Mouse (Mus musculus): Measurements from ENCODE around the gene Frs2. TPM values are rescaled to one million over a fixed set of nuclear protein-coding genes. Genes with fewer than 3 reads are reported as not detected.

Frs2 gene
- polyA plus RNA-seq, 1 experiment from 2014 or later, result 16.5 TPM

- H3K4me2 ChIP-seq (ENCODE audit: low read length), result no peak overlapping the region
- WGBS, result 84% methylated on average over 1 of the region's 1 CpGs
- H3K27me3 ChIP-seq (replicated peaks; ENCODE audit: control insufficient read depth, insufficient read depth, low read length), result no peaks in the 10 kb centered on the region
- no peak for ATAC-seq
- no peaks in the 10 kb centered on the region for H3K9me3 ChIP-seq (ENCODE audit: control insufficient read depth, low read length)
- H3K4me1 ChIP-seq (ENCODE audit: control insufficient read depth, insufficient read depth, low read depth, low read length), result no peaks in the 10 kb centered on the region
- no peak overlapping the region for H3K4me3 ChIP-seq (ENCODE audit: low read length)
- no peak overlapping the region for H3K27ac ChIP-seq (ENCODE audit: low read depth, low read length)
- H3K36me3 ChIP-seq (ENCODE audit: control insufficient read depth, insufficient read depth, low read length), result no peaks in the 10 kb centered on the region
- no peak overlapping the region for H3K9ac ChIP-seq (ENCODE audit: low read depth, low read length)
Observed at GRCm38 (mm10) chr10:117173111-117173510, 24.8 kb upstream of the Frs2 start.

GRCm38 (mm10) chr10:117172069-117172468 lies 23.7 kb upstream of the Frs2 start:
- WGBS, result 55% methylated on average over 3 of the region's 3 CpGs
- Histone ChIP-seq H3K9ac (ENCODE audit: low read depth, low read length) (no peak overlapping the region), H3K27me3 (replicated peaks; ENCODE audit: control insufficient read depth, insufficient read depth, low read length) (no peaks in the 10 kb centered on the region), H3K36me3 (ENCODE audit: control insufficient read depth, insufficient read depth, low read length) (no peaks in the 10 kb centered on the region), H3K4me1 (ENCODE audit: control insufficient read depth, insufficient read depth, low read depth, low read length) (no peaks in the 10 kb centered on the region), H3K27ac (ENCODE audit: low read depth, low read length) (no peak overlapping the region), H3K9me3 (ENCODE audit: control insufficient read depth, low read length) (no peaks in the 10 kb centered on the region), H3K4me2 (ENCODE audit: low read length) (no peak overlapping the region), H3K4me3 (ENCODE audit: low read length) (no peak overlapping the region)
- no peak for ATAC-seq

- Histone ChIP-seq H3K9ac (ENCODE audit: low read depth, low read length) (no peak overlapping the region), H3K9me3 (ENCODE audit: control insufficient read depth, low read length) (no peaks in the 10 kb centered on the region), H3K27ac (ENCODE audit: low read depth, low read length) (no peak overlapping the region), H3K4me1 (ENCODE audit: control insufficient read depth, insufficient read depth, low read depth, low read length) (no peaks in the 10 kb centered on the region), H3K36me3 (ENCODE audit: control insufficient read depth, insufficient read depth, low read length) (no peaks in the 10 kb centered on the region), H3K4me2 (ENCODE audit: low read length) (no peak overlapping the region), H3K4me3 (ENCODE audit: low read length) (no peak overlapping the region), H3K27me3 (replicated peaks; ENCODE audit: control insufficient read depth, insufficient read depth, low read length) (no peaks in the 10 kb centered on the region)
- 90% methylated on average over 11 of the region's 11 CpGs for WGBS
- no peak for ATAC-seq
Observed at GRCm38 (mm10) chr10:117166785-117167425, 18.6 kb upstream of the Frs2 start.

- no peak overlapping the region for H3K4me2 ChIP-seq (ENCODE audit: low read length)
- H3K4me3 ChIP-seq (ENCODE audit: low read length), result no peak overlapping the region
- H3K4me1 ChIP-seq (ENCODE audit: control insufficient read depth, insufficient read depth, low read depth, low read length), result no peaks in the 10 kb centered on the region
- WGBS, result 47% methylated on average over 11 of the region's 11 CpGs
- no peaks in the 10 kb centered on the region for H3K9me3 ChIP-seq (ENCODE audit: control insufficient read depth, low read length)
- H3K27ac ChIP-seq (ENCODE audit: low read depth, low read length), result no peak overlapping the region
- H3K9ac ChIP-seq (ENCODE audit: low read depth, low read length), result no peak overlapping the region
- no peaks in the 10 kb centered on the region for H3K27me3 ChIP-seq (replicated peaks; ENCODE audit: control insufficient read depth, insufficient read depth, low read length)
- no peaks in the 10 kb centered on the region for H3K36me3 ChIP-seq (ENCODE audit: control insufficient read depth, insufficient read depth, low read length)
- ATAC-seq, result 0 out of 2 replicates have a peak, but pooled peaks have one; percentile 27
Observed at GRCm38 (mm10) chr10:117162662-117163061, 14.3 kb upstream of the Frs2 start.

GRCm38 (mm10) chr10:117160099-117160498 lies 11.8 kb upstream of the Frs2 start:
- Histone ChIP-seq H3K4me3 (ENCODE audit: low read length) (no peak overlapping the region), H3K4me1 (ENCODE audit: control insufficient read depth, insufficient read depth, low read depth, low read length) (no peaks in the 10 kb centered on the region), H3K36me3 (ENCODE audit: control insufficient read depth, insufficient read depth, low read length) (no peaks in the 10 kb centered on the region), H3K9ac (ENCODE audit: low read depth, low read length) (no peak overlapping the region), H3K4me2 (ENCODE audit: low read length) (no peak overlapping the region), H3K9me3 (ENCODE audit: control insufficient read depth, low read length) (no peaks in the 10 kb centered on the region), H3K27ac (ENCODE audit: low read depth, low read length) (no peak overlapping the region), H3K27me3 (replicated peaks; ENCODE audit: control insufficient read depth, insufficient read depth, low read length) (no peaks in the 10 kb centered on the region)
- no peak for ATAC-seq
- WGBS, result 80% methylated on average over 11 of the region's 11 CpGs

- no peak for ATAC-seq
Observed at GRCm38 (mm10) chr10:117152247-117152646, 3.9 kb upstream of the Frs2 start.

GRCm38 (mm10) chr10:117151676-117152075 lies 3.3 kb upstream of the Frs2 start:
- ATAC-seq, result no peak
- Histone ChIP-seq H3K9ac (ENCODE audit: low read depth, low read length) (no peak overlapping the region), H3K4me2 (ENCODE audit: low read length) (no peak overlapping the region), H3K4me3 (ENCODE audit: low read length) (no peak overlapping the region), H3K9me3 (ENCODE audit: control insufficient read depth, low read length) (no peaks in the 10 kb centered on the region), H3K27me3 (replicated peaks; ENCODE audit: control insufficient read depth, insufficient read depth, low read length) (no peaks in the 10 kb centered on the region; the same call in 1 of the 2 replicates), H3K27ac (ENCODE audit: low read depth, low read length) (no peak overlapping the region), H3K4me1 (ENCODE audit: control insufficient read depth, insufficient read depth, low read depth, low read length) (peaks cover 13% of the 10 kb centered on the region), H3K36me3 (ENCODE audit: control insufficient read depth, insufficient read depth, low read length) (no peaks in the 10 kb centered on the region)
- 56% methylated on average over 4 of the region's 4 CpGs for WGBS

More at GRCm38 (mm10) chr10:117152247-117152646, 3.9 kb upstream of the Frs2 start:
- Histone ChIP-seq H3K9me3 (ENCODE audit: control insufficient read depth, low read length) (no peaks in the 10 kb centered on the region), H3K27me3 (replicated peaks; ENCODE audit: control insufficient read depth, insufficient read depth, low read length) (no peaks in the 10 kb centered on the region; the same call in 1 of the 2 replicates), H3K27ac (ENCODE audit: low read depth, low read length) (no peak overlapping the region), H3K36me3 (ENCODE audit: control insufficient read depth, insufficient read depth, low read length) (no peaks in the 10 kb centered on the region), H3K4me3 (ENCODE audit: low read length) (no peak overlapping the region), H3K4me1 (ENCODE audit: control insufficient read depth, insufficient read depth, low read depth, low read length) (peaks cover 11% of the 10 kb centered on the region), H3K9ac (ENCODE audit: low read depth, low read length) (no peak overlapping the region), H3K4me2 (ENCODE audit: low read length) (no peak overlapping the region)
- 15% methylated on average over 7 of the region's 7 CpGs for WGBS

- Histone ChIP-seq H3K27ac (ENCODE audit: low read depth, low read length) (no peak overlapping the region), H3K4me1 (ENCODE audit: control insufficient read depth, insufficient read depth, low read depth, low read length) (peaks cover 17% of the 10 kb centered on the region), H3K9ac (ENCODE audit: low read depth, low read length) (no peak overlapping the region), H3K27me3 (replicated peaks; ENCODE audit: control insufficient read depth, insufficient read depth, low read length) (no peaks in the 10 kb centered on the region; the same call in 1 of the 2 replicates), H3K9me3 (ENCODE audit: control insufficient read depth, low read length) (no peaks in the 10 kb centered on the region), H3K4me2 (ENCODE audit: low read length) (no peak overlapping the region), H3K36me3 (ENCODE audit: control insufficient read depth, insufficient read depth, low read length) (no peaks in the 10 kb centered on the region), H3K4me3 (ENCODE audit: low read length) (no peak overlapping the region)
- 19% methylated on average over 11 of the region's 11 CpGs for WGBS
- no peak for ATAC-seq
Observed at GRCm38 (mm10) chr10:117151241-117151640, 2.9 kb upstream of the Frs2 start.

GRCm38 (mm10) chr10:117150764-117151163 lies 2.4 kb upstream of the Frs2 start:
- 21% methylated on average over 10 of the region's 10 CpGs for WGBS
- Histone ChIP-seq H3K4me2 (ENCODE audit: low read length) (no peak overlapping the region; the same call in 1 of the 2 replicates), H3K36me3 (ENCODE audit: control insufficient read depth, insufficient read depth, low read length) (no peaks in the 10 kb centered on the region), H3K4me3 (ENCODE audit: low read length) (no peak overlapping the region), H3K27ac (ENCODE audit: low read depth, low read length) (no peak overlapping the region), H3K27me3 (replicated peaks; ENCODE audit: control insufficient read depth, insufficient read depth, low read length) (no peaks in the 10 kb centered on the region; the same call in 1 of the 2 replicates), H3K9me3 (ENCODE audit: control insufficient read depth, low read length) (no peaks in the 10 kb centered on the region), H3K4me1 (ENCODE audit: control insufficient read depth, insufficient read depth, low read depth, low read length) (peaks cover 20% of the 10 kb centered on the region), H3K9ac (ENCODE audit: low read depth, low read length) (no peak overlapping the region)
- no peak for ATAC-seq
